Mouse (Mus musculus) cerebellum, adult 2 months (tissue): ENCODE measurements around the gene Gm49486.

Experiments
- CTCF ChIP-seq: fragments of 200-500 bp; IDR thresholded peaks from 2 replicates; pipeline ENCODE4 v1.5.1; 2011; ENCODE audit warnings: low read depth, mild to moderate bottlenecking, control low read depth, low read length, moderate library complexity, borderline replicate concordance; ENCODE audit not compliant: insufficient read depth
- POLR2A ChIP-seq: fragments of 200-500 bp; IDR thresholded peaks from 2 replicates; pipeline ENCODE4 v1.6.1; 2011; ENCODE audit warnings: low read length, control low read depth, borderline replicate concordance; ENCODE audit not compliant: insufficient read depth

GRCm38 (mm10) chr15:79224685-79225084 is 4.5 kb upstream of the Gm49486 start:
- TF ChIP-seq CTCF (peak; percentile 90), POLR2A (no peak)
